Mouse (Mus musculus) testis, adult 2 months (tissue): ENCODE data around the gene Sdcbp2.

ENCODE experiments used
- CTCF ChIP-seq: fragments of 200-500 bp; IDR thresholded peaks from 2 replicates; pipeline ENCODE4 v1.5.1; 2012; ENCODE audit warnings: low read depth, mild to moderate bottlenecking, inconsistent platforms, low read length, moderate library complexity; ENCODE audit not compliant: control insufficient read depth, insufficient read depth, insufficient replicate concordance
- POLR2A ChIP-seq: fragments of 200-500 bp; IDR thresholded peaks from 2 replicates; pipeline ENCODE4 v1.6.1; 2012; ENCODE audit warnings: low read depth, mild to moderate bottlenecking, inconsistent platforms, low read length, moderate library complexity; ENCODE audit not compliant: control insufficient read depth

- TF ChIP-seq POLR2A, result no peak
- TF ChIP-seq CTCF, result no peak
These were observed 29.7 kb downstream of the Sdcbp2 start for GRCm38 (mm10) chr2:151602106-151602505.
